Mouse (Mus musculus) left cerebral cortex, postnatal 36 days (tissue): ENCODE data around the gene Rpl39l. TPM values are rescaled to one million over a fixed set of nuclear protein-coding genes. Genes with fewer than 3 reads are reported as not detected.
"Not testable (repeated sequence)": the region's sequence is repeated elsewhere in the genome, so short reads cannot be mapped to it uniquely, and the experiment has no call there.

Source experiments
- DNase-seq, 2 experiments: peaks; one replicate each; pipeline ENCODE4 v3.0.0; 2021 to 2022; ENCODE audit warnings: low spot score in 2 of 2, mixed read lengths in 1 of 2
- intact Hi-C: fragments of 180-260 bp; cut with DNase I; formaldehyde crosslinking; loops from one replicate; pipeline ENCODE4 v1.15.1; 2025
- total RNA-seq, 2 experiments: library from RNA; stranded (reverse); gene quantifications; 2 replicates each; pipeline ENCODE4 v1.2.3; 2021

Rpl39l gene
- total RNA-seq, result not detected

DNA sequence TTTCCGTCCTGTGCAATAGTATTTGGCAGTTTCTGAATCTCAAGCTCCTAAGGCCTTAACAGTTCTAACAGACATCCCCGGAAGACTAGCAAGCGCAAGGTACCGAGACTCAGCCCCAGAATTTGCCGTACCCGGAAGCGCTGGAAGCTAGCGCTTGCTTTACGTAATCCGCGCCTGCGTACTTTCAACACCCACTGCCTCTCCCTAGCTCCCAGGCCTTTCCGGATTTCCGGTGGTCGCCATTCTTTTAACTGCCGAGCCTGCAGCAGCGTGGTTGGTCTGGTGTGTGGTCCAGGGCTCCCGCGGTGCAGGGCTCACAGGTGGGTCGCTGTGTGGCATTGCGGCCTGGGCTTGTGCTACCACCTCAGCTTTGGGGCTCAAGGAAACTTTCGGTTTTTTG lies at the start of gene Rpl39l:
TSS of gene Rpl39l (plus strand) at position 222 of the 400 bp plus-strand sequence.
- DNase-seq, result no peak
- intact Hi-C loops, result no loop called here

DNA sequence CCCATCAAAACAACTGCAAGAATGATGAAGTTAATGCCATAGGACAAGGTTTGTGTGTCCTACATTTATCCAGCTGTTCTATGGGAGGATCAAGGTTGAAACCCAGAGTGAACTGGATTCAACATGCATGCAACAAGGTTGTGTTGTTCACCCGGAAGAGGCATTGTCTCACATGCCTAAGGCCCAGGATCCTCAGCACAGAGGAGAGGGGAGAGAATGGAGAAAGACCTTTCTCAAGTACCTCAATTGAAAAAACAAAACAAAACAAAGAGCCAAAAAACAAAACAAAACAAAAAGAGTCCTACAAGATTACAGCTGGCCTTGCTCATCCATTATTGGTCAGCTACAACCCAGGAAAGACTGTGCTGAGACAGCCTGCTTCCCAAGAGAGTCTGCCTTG lies 42.4 kb upstream of the Rpl39l start:
- intact Hi-C loops, result no loop called here
- DNase-seq, result no peak

DNA sequence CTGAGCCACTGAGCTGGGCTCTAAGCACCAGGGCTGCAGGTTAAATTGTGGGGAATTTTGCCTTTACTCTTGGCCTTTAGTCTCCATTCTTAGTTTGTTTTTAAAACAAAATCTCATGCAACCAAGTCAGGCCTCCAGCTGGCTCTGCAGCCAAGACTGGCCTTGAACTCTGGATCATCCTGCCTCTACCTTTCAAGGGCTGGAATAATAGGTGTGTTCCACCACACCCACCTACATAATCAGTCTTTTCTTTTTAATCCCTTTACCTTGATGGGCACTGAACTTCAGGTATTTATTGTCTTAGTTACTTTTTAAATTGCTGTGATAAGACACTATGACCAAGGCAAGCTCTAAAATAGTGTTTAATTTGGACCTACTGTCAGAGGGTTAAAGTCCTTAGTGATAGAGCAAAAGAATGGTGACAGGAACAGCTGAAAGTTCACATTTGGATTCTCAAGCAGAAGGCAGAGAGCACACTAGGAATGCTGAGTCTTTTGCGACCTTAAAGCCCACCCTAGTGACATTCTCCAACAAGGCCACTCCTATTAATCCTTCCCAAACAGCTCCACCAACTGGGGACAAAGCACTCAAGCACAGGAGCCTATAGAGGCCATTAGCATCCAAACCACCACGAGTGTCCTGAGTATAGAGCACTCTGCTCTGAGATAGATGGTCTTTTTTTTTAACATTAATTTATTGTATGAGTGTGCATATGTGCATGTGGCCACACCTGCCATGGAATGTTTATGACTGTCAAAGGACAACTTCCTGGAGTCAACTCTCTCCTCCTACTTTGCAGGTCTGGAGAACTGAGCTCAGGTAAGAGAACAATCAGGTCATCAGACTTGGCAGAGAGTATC lies 40.7 kb upstream of the Rpl39l start:
- intact Hi-C loops, result no loop called here
- no peak for DNase-seq

DNA sequence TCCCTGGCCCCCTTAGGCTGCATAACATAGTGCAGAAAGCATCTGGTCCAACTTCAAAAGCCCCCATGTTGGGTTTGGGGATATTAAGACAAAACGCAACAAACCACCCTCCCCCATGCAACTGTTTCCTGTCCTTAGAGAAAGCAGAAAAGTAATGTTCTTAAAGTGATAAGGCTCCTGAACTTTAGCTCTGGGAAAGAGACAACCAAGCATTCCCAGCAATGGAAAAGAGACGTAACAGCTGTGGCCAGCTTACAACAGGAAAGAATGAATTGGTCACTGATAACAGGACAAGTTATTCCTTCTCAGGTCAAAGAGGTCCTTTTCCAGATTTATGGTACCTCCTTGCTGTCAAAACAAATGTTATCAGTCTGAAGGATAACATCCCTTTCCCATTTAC lies 26.9 kb upstream of the Rpl39l start:
- intact Hi-C loops, result no loop called here
- no peak for DNase-seq

DNA sequence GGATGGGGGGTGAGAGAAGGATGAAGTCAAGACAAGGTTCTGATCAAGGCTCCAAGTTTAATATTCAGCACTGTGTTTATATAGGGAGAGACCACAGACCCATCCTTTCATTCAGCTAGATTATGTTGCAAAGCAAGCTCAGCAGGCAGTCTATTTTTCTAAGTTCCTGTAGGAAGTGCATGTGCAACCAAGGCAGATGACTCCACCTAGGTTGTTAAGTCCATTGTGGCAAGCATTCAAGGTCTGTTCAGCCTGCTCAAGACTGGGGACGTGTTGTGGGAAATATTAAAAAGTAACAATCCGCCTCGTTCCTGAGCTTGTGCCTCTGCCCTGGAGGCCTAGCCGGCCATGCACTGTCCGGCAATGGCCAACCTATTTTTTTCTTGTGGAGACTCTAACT lies 22.6 kb upstream of the Rpl39l start:
- intact Hi-C loops, result no loop called here

DNA sequence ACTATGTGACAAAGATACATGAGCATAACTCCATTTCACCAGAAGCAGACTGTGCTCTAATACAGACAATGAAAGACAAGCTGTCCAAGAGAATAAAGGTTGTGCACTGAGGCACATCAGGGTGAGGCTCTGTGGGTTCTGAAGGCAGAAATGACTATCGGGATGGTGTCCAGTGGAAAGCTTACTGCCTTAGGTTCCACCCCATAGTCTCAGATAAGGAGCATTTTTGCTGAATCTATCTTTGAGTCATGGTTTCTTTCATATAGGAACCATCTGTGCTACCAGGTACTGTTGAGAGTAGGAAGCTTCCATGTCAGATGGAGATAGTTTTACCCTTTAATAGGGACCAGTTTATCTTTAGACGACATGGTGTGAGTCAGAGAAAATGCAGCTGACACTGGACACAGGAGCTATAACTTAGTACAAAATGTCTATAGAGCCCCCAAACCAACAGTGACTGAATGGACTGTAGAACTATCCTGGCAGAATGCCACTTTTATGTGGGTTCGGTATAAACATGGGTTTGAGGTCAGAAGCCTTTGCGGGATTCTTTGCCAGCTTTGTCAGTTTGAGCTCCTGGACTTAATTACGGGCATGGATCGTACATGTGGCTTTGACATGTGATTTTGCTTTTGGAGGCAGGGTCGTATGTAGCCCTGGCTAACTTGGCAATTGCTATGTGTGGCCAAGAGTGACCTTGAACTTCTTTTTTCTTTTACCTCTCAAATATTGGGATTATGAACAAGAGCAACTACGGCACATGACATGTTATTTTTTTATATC lies 712 bp upstream of the Rpl39l start:
- intact Hi-C loops, result no loop called here
- no peak for DNase-seq

More for the DNA sequence above, 22.6 kb upstream of the Rpl39l start:
- DNase-seq, result no peak

DNA sequence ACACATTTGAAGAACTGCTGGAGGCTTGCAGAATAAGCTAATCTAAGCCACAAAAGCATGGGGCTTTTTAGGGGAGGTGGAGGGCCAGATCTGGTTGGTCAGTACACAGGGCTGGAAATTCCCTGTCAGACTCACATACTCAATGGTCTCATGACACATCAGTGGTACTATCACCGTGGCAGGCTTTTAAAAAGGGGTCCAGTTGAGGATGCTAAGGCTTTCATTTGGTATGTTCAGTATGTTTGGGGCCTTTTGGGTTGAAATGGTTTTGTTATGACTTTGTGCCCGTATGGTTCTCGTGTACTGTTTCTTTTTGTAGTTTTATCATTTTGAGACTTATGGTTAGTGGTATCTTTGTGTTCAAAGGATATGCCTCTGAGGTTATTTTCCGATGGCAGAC lies 1.2 kb downstream of the Rpl39l start:
- DNase-seq, result no peak
- intact Hi-C loops, result no loop called here

DNA sequence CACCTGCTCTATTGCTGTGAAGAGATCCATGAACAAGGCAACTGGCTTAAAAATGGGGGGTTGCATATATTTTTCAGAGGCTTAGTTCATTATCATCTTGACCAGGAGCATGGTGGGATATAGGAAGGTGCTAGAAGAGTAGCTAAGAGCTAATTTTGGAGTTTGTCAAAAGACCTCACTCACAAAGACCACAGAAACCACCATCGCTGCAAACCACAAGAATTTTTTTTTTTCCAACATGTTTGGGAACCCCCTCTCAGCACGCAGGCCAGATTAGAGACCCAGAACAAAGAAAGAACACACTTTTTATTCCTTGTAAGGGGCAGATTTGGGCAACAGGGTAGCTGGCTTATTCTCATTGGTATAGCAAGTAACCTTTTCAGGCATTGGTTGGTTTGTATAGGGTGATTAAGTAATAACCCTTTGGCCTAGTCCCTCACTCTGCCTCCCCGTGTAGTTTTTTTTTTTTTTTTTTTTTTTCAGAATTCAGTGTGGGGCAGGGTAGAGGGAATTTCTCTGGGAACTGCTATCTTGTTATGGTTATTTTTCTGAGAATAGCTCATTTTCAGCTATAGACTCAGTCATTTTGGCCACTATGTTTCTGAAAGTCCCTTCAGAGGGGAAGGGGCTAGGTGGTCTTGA lies 2.3 kb downstream of the Rpl39l start:
- intact Hi-C loops, result no loop called here
- DNase-seq, result no peak

DNA sequence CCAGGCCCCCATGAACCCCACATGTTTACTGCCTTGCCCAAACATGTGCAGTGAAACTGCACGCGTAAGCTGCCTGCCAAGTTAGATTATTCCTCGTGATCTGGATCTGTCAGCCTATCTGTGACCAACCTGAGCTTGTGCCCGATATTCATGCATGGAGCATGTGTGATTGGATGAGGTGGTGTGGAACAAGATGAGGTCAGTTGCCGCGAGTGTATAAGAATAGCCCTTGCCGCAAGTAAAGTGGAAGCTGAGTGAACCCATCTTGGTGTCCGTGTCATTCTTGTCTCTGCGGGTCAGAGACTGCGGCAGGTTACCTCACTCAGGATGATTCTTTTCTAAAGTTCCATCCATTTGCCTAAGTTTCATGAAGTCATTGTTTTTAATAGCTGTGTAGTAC lies 17.4 kb downstream of the Rpl39l start:
- DNase-seq, intact Hi-C loops: not testable (repeated sequence)

DNA sequence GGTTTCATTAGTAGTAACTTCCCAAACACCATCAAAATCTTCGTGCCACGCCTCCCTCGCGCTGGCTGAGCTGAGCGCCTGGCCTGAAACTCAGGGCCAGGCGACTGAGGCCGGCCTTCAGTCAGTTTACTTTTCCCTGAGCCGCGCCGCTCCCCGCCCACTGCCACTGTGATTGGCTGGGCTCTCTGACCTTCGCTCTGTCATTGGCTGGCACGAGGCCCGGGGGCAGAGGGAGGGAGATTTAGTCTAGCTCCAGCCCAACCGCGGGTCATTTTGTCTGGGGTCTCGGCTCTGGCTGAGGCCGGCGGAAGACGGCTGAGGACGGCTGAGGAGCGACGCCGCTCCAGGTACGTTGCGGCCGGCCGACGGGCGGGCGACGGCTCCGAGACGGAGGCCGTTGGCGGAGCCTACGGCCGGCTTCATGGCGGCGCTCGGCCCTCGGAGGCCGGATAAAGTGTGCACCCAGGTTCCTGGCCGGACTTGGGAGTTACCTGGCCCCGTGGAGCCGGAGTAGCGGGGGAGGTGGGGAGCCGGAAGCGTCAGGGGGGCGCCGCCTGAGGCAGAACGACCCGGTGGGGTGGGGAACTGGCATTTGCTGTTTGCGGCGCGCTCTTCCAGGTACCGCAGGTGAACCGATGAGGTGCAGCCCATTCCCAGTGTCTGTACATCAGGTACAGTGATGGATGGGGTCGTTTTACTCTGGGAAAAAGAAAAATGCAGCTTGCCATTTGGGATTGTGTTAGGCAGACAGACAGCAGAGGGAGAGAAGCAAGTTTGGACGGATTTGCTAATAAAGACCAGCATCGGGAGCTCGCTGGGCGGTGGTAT lies 22.9 kb downstream of the Rpl39l start, which contains the start of gene Atf7ip2:
TSS of gene Atf7ip2 (plus strand) at position 34 of the 828 bp plus-strand sequence.
- peak; percentile 65 to 72 for DNase-seq
- intact Hi-C loops, result no loop called here

DNA sequence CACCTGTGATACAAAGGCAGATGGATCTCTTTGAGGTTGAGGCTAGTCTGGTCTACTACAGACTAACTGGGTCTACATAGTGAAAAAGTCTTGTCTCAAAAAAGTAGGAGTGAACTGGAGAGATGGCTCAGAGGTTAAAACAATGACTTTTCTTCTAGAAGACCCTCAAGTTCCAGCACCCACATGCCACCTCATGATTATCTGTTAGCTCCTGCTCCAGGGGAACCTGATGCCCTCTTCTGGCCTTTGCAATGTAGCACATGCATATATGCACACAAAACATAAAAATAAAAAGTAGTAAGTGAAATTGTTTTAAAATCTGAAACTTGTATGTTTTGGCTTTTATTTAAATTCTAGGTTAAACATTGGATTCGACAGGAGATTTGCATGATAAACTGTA lies 38.8 kb downstream of the Rpl39l start:
- intact Hi-C loops, result no loop called here
- DNase-seq, result no peak

DNA sequence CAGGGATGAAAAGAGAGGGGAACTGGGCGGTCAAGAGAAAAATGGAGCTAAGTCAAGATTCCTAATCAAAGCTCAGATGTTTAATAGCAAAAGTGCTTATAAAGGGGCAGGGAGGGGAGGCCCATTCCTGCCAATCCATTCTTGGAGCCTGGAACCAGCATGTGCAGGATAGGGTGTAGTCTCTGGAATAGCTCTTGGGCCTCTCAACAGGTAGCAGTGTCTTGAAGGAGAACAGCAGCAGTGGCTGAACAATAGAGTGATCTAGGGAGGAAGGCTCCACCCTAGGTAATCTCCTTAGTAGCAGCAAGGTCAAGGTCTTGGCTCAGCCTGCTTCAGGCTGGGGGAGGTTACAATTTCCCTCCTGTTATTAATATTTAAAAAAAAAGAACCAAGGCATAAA lies 46.3 kb downstream of the Rpl39l start:
- intact Hi-C loops, DNase-seq: not testable (repeated sequence)

DNA sequence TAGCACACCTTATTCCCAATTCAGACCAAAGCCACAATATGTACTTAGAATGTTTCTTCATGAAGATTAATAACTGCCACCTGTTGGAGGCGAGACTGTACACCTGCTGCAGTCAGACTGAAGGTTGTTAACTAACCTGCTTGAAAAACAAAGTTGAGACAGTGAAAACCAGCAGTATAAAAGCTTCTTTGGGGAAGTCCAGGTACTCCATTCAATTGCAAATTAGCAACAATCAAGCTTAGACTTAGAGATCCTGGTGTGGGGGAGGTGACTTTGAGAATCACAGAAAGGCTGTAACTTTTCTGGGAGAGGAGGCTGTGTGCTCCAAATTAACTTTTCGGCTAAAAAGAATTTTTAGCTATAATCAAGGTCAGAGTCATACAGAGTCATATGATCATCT lies 47.0 kb downstream of the Rpl39l start:
- DNase-seq, intact Hi-C loops: not testable (repeated sequence)

Other genes starting within 250 kb of the Rpl39l start
- 100 to 1,000 TPM; 242 to 256 TPM for gene Grin2a, start 174.7 kb upstream of the Rpl39l start, total RNA-seq
- gene Atf7ip2, start 22.5 kb downstream of the Rpl39l start, total RNA-seq, result not detected
- 10 to 100 TPM; 12.2 to 12.9 TPM for gene Emp2, start 143.7 kb downstream of the Rpl39l start, total RNA-seq
- gene Tekt5, start 225.3 kb downstream of the Rpl39l start, total RNA-seq, result 1 to 10 TPM; 7.8 to 8.7 TPM
- gene Nubp1, start 241.7 kb downstream of the Rpl39l start, total RNA-seq, result 10 to 100 TPM; 17.4 to 17.6 TPM